Mouse (Mus musculus) brain, embryonic 14.5 days (tissue): ENCODE measurements around the gene Arfgef2.

Experiments used
- CTCF ChIP-seq: fragments of 200-500 bp; IDR thresholded peaks from 2 replicates; pipeline ENCODE4 v1.5.1; 2012; ENCODE audit warnings: inconsistent platforms, mild to moderate bottlenecking, moderate library complexity, borderline replicate concordance; ENCODE audit not compliant: insufficient read depth, insufficient read length; ENCODE audit errors: extremely low read depth
- POLR2A ChIP-seq: fragments of 200-500 bp; IDR thresholded peaks from 2 replicates; pipeline ENCODE4 v1.6.1; 2012; ENCODE audit warnings: mild to moderate bottlenecking, inconsistent platforms, borderline replicate concordance; ENCODE audit not compliant: poor library complexity, insufficient read depth, insufficient read length, severe bottlenecking; ENCODE audit errors: extremely low read depth

- TF ChIP-seq CTCF: no peak
- TF ChIP-seq POLR2A: no peak
These were observed 91.6 kb downstream of the Arfgef2 start for GRCm38 (mm10) chr2:166896974-166897373.
